Mouse (Mus musculus): ENCODE results near the gene Trcg1.
"Not testable (repeated sequence)": the region's sequence is repeated elsewhere in the genome, so short reads cannot be mapped to it uniquely, and the experiment has no call there.

Gene Trcg1

GRCm38 (mm10) chr9:57236256-57236655 is at the start of gene Trcg1:
Trcg1 (plus strand) TSS chr9:57236556.
- in situ Hi-C loops (cut with MboI, MseI), result loop anchor here (5.0 kb wide), 1 partner anchor 54 kb away; no protein-coding TSS in a partner anchor

- in situ Hi-C loops (cut with MboI, MseI), result loop anchor here (25.0 kb wide), 1 partner anchor 609 kb away; no protein-coding TSS in a partner anchor
Measured at GRCm38 (mm10) chr9:57196708-57197107, 39.6 kb upstream of the Trcg1 start.

GRCm38 (mm10) chr9:57197414-57197813 is 38.9 kb upstream of the Trcg1 start:
- in situ Hi-C loops (cut with MboI, MseI), result loop anchor here (25.0 kb wide), 1 partner anchor 610 kb away; no protein-coding TSS in a partner anchor

- in situ Hi-C loops (cut with MboI, MseI), result no loop called here
Measured at GRCm38 (mm10) chr9:57202981-57203380, 33.4 kb upstream of the Trcg1 start.

GRCm38 (mm10) chr9:57203571-57203970 is 32.8 kb upstream of the Trcg1 start:
- in situ Hi-C loops (cut with MboI, MseI), result not testable (repeated sequence)

- in situ Hi-C loops (cut with MboI, MseI), result no loop called here
Measured at GRCm38 (mm10) chr9:57206896-57207295, 29.5 kb upstream of the Trcg1 start.

- in situ Hi-C loops (cut with MboI, MseI), result no loop called here
Measured at GRCm38 (mm10) chr9:57209316-57209715, 27.0 kb upstream of the Trcg1 start.

- in situ Hi-C loops (cut with MboI, MseI), result no loop called here
Measured at GRCm38 (mm10) chr9:57212448-57213222, 23.7 kb upstream of the Trcg1 start.

GRCm38 (mm10) chr9:57214500-57214899 is 21.9 kb upstream of the Trcg1 start:
- in situ Hi-C loops (cut with MboI, MseI), result no loop called here

GRCm38 (mm10) chr9:57217220-57217619 is 19.1 kb upstream of the Trcg1 start:
- in situ Hi-C loops (cut with MboI, MseI), result no loop called here

- in situ Hi-C loops (cut with MboI, MseI), result no loop called here
Measured at GRCm38 (mm10) chr9:57218776-57219175, 17.6 kb upstream of the Trcg1 start.

- in situ Hi-C loops (cut with MboI, MseI), result no loop called here
Measured at GRCm38 (mm10) chr9:57219511-57219910, 16.8 kb upstream of the Trcg1 start.

- in situ Hi-C loops (cut with MboI, MseI), result no loop called here
Measured at GRCm38 (mm10) chr9:57220356-57220755, 16.0 kb upstream of the Trcg1 start.

GRCm38 (mm10) chr9:57223341-57223740 is 13.0 kb upstream of the Trcg1 start:
- in situ Hi-C loops (cut with MboI, MseI), result no loop called here

- in situ Hi-C loops (cut with MboI, MseI), result no loop called here
Measured at GRCm38 (mm10) chr9:57225780-57226627, 10.4 kb upstream of the Trcg1 start.

- in situ Hi-C loops (cut with MboI, MseI), result not testable (repeated sequence)
Measured at GRCm38 (mm10) chr9:57226628-57227122, 9.7 kb upstream of the Trcg1 start.

GRCm38 (mm10) chr9:57227203-57227602 is 9.2 kb upstream of the Trcg1 start:
- in situ Hi-C loops (cut with MboI, MseI), result no loop called here

GRCm38 (mm10) chr9:57228186-57228585 is 8.2 kb upstream of the Trcg1 start:
- in situ Hi-C loops (cut with MboI, MseI), result no loop called here

- in situ Hi-C loops (cut with MboI, MseI), result no loop called here
Measured at GRCm38 (mm10) chr9:57229726-57230125, 6.6 kb upstream of the Trcg1 start.

GRCm38 (mm10) chr9:57230146-57230783 is 6.1 kb upstream of the Trcg1 start:
- in situ Hi-C loops (cut with MboI, MseI), result no loop called here

GRCm38 (mm10) chr9:57231536-57232255 is 4.7 kb upstream of the Trcg1 start:
- in situ Hi-C loops (cut with MboI, MseI), result no loop called here
